Mouse (Mus musculus): Measurements from ENCODE around the gene Tnf. TPM values are rescaled to one million over a fixed set of nuclear protein-coding genes. Genes with fewer than 3 reads are reported as not detected.

Gene Tnf
- polyA plus RNA-seq, 1 experiment from 2014 or later = not detected

DNA sequence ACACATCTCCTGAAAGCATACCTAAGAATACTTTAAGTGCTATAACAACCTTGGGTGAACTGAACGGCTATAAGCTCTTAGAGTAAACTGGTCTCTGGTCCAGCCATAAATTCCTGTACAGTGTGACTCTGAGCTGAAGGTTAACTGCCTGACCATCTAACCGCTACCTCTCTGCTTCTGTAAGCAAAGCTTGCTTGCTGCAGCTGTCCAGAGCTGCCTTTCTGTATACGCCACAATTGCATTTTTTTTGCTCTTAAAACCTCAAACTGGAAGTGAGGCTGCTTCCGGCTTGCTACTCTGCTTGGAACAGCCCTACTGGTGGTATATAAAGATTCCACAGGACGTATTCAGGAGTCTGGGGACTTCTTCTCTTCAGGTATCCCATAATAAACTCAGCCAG lies 30.9 kb upstream of the Tnf start:
- 51% methylated on average over 5 of the region's 5 CpGs for whole genome bisulfite sequencing
- Histone ChIP-seq H3K4me1 (replicated peaks) (peaks cover 31% of the 10 kb centered on the region), H3K27me3 (replicated peaks) (no peaks in the 10 kb centered on the region), H3K4me3 (replicated peaks) (no peak overlapping the region), H3K9me3 (no peaks in the 10 kb centered on the region), H3K9ac (0 out of 2 replicates have a peak overlapping the region, but pooled peaks have one; percentile 5), H3K4me2 (replicated peaks) (0 out of 2 replicates have a peak overlapping the region, but pooled peaks have one; percentile 20), H3K27ac (peak overlapping the region; percentile 74; the same call in 1 of the 2 replicates), H3K36me3 (peaks cover 19% of the 10 kb centered on the region)
- no peak for ATAC-seq

DNA sequence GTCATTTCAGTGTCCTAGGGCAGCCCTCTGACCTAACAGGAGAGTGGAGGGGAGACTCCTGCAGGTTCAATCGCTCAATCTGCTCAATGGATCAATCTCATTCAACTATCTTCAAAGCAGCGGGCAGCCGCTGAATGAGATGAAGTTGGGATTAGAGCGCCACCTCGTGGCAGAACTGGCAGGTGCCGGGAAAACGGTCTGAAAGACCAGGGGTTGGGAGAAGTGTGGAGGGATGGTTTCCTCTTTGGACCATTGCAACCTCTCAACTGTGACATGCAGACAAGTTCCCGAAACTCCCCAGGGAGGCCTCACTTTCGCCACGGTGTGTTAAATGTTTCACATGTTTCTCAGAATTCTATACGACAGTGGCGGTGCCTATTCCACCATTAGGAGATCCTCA lies 30.2 kb upstream of the Tnf start:
- no peak for ATAC-seq
- peak overlapping the region; percentile 24; the same call in 1 of the 2 replicates for H3K4me2 ChIP-seq (replicated peaks)
- 0 out of 2 replicates have a peak overlapping the region, but pooled peaks have one; percentile 74 for H3K27ac ChIP-seq
- 14% methylated on average over 12 of the region's 12 CpGs for WGBS
- no peaks in the 10 kb centered on the region for H3K9me3 ChIP-seq
- no peak overlapping the region for H3K4me3 ChIP-seq (replicated peaks)
- H3K4me1 ChIP-seq (replicated peaks) = peaks cover 31% of the 10 kb centered on the region
- H3K9ac ChIP-seq = no peak overlapping the region
- peaks cover 19% of the 10 kb centered on the region for H3K36me3 ChIP-seq
- H3K27me3 ChIP-seq (replicated peaks) = no peaks in the 10 kb centered on the region

DNA sequence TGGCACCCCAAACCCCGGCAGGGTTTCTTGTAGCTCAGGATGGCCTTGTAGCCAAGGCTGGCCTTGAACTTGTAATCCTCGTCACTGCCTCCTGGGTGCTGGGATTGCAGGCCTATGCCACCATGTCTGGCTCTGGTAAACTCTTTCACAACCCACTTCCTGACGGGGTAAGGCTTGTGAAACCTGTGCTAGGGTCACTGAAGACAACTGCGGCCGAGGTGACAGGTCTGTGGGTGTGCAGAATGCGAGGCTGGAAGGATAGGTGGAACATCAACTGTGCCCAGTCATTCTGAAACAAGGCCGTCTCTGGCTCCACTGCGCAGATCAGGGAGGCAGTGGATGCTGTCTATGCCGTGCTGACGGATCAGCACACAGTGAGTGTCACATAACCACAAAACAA lies 29.2 kb upstream of the Tnf start:
- ATAC-seq = no peak

DNA sequence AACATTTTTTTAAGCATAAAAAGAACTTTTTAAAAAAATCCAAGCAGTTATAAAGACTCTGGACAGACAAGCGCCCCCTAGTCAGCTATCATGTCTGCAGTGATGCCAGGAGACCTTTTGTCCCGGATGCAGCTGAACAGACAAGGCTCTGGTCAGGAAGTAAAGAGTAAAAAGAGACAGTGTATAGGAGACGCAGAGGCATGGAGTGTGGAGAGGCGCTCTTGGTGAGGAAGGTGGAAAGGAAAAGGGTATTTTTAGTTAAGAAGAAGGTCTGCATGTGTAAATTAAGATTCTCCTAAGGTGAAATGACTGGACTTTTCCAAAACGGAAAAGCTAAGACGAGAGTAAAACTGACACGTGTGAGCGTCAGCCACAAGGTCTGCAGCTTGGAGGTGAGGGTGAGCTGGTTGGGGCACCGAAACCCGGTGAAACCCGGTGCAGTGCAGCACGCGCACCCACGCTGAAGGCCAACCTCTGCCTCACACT lies 24.8 kb upstream of the Tnf start:
- Histone ChIP-seq H3K36me3 (peaks cover 22% of the 10 kb centered on the region), H3K27me3 (replicated peaks) (no peaks in the 10 kb centered on the region), H3K4me1 (replicated peaks) (0 out of 2 replicates have a peak, but pooled peaks cover 5% of the 10 kb centered on the region), H3K4me2 (replicated peaks) (no peak overlapping the region), H3K4me3 (replicated peaks) (no peak overlapping the region), H3K9me3 (no peaks in the 10 kb centered on the region), H3K27ac (no peak overlapping the region), H3K9ac (no peak overlapping the region)
- ATAC-seq = no peak
- 78% methylated on average over 14 of the region's 14 CpGs for WGBS

More for the DNA sequence above, 29.2 kb upstream of the Tnf start:
- Histone ChIP-seq H3K27ac (no peak overlapping the region), H3K36me3 (peaks cover 19% of the 10 kb centered on the region), H3K27me3 (replicated peaks) (no peaks in the 10 kb centered on the region), H3K9me3 (no peaks in the 10 kb centered on the region), H3K4me1 (replicated peaks) (peaks cover 27% of the 10 kb centered on the region), H3K4me3 (replicated peaks) (no peak overlapping the region), H3K9ac (no peak overlapping the region), H3K4me2 (replicated peaks) (no peak overlapping the region)
- 92% methylated on average over 10 of the region's 10 CpGs for WGBS

- Histone ChIP-seq H3K9me3 (no peaks in the 10 kb centered on the region), H3K36me3 (peaks cover 15% of the 10 kb centered on the region), H3K4me3 (replicated peaks) (no peak overlapping the region), H3K4me1 (replicated peaks) (peaks cover 11% of the 10 kb centered on the region), H3K27ac (no peak overlapping the region), H3K4me2 (replicated peaks) (no peak overlapping the region), H3K9ac (no peak overlapping the region), H3K27me3 (replicated peaks) (no peaks in the 10 kb centered on the region)
- no peak for ATAC-seq
- WGBS = 93% methylated on average over 5 of the region's 5 CpGs
These were observed 23.6 kb upstream of the Tnf start for GRCm38 (mm10) chr17:35225456-35225855.

- Histone ChIP-seq H3K36me3 (peaks cover 18% of the 10 kb centered on the region), H3K27ac (no peak overlapping the region)
These were observed 22.8 kb upstream of the Tnf start for GRCm38 (mm10) chr17:35224641-35225040.

DNA sequence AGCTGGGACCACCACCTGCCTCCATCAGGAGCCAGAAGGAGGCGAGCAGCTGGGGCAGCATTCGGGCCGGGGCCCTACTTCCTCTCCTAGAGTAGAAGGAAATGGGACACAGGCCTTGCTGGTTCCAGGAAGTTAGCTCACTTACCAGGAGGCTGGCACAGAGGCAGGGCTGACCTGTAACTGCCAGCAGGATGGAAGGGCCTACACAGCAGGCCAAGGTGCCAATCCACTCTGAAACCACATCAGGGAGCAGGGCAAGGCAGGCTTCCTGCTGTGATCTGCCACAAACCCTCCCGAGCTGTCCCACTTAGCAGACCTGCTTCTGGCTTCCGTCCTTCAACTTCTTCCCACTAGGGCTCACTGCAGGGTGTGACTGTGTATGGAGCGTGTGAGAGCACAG lies 20.5 kb upstream of the Tnf start:
- H3K27ac ChIP-seq = no peak overlapping the region
- H3K4me2 ChIP-seq (replicated peaks) = no peak overlapping the region
- 49% methylated on average over 6 of the region's 6 CpGs for WGBS
- no peak overlapping the region for H3K4me3 ChIP-seq (replicated peaks)
- ATAC-seq = no peak
- H3K27me3 ChIP-seq (replicated peaks) = no peaks in the 10 kb centered on the region
- no peak overlapping the region for H3K9ac ChIP-seq
- H3K4me1 ChIP-seq (replicated peaks) = peaks cover 14% of the 10 kb centered on the region
- peaks cover 8% of the 10 kb centered on the region; the same call in 1 of the 2 replicates for H3K36me3 ChIP-seq
- no peaks in the 10 kb centered on the region for H3K9me3 ChIP-seq

More at GRCm38 (mm10) chr17:35224641-35225040, 22.8 kb upstream of the Tnf start:
- ATAC-seq = no peak
- Histone ChIP-seq H3K4me2 (replicated peaks) (no peak overlapping the region), H3K9me3 (no peaks in the 10 kb centered on the region), H3K27me3 (replicated peaks) (no peaks in the 10 kb centered on the region), H3K9ac (no peak overlapping the region), H3K4me3 (replicated peaks) (no peak overlapping the region), H3K4me1 (replicated peaks) (peaks cover 19% of the 10 kb centered on the region)
- 94% methylated on average over 4 of the region's 4 CpGs for WGBS

DNA sequence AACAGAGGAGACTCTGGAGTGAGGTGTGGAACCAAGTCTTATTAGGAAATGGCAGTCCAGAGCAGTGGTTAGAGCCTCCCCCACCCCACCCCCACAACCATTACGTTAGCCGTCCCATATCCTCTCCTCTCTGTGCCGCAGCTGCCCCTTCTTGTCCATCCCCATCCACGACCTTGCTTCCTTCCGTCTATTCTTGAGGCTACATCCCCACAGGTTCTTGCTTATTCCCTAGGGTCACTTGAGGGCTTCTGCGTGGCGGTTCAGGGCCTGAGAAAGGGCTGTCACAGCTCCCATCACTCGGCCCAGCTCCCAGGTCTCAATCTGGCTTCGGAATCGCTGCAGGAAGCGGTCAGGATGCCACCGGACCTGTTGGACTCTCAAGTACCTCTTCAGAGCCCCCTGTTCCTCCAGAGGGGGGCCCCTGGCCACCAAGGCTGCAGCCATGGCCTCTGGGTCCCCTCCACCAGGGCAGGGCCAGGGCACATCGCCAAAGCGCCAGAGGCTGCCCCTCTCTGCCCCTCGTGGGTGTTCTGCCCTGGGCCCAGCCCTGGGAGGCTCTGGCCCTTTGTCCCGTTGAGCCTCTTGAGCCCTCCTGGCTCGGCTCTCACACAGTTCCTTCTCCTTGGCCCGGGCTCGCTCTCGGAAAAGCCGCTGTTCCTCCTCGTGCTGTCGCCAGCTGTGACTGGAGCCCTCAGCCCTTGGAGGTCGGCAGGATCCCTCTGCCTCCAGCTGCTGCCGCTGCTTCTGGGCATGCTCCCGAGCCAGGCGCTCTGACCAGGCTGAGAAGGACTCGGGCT lies 18.5 kb upstream of the Tnf start, which contains the start of gene Gm16181:
Gm16181 (plus strand) TSS at position 679 of the 797 bp plus-strand sequence.
- Histone ChIP-seq H3K9ac (peak within 1 kb of the TSS; percentile 28; the same call in 1 of the 2 replicates), H3K36me3 (peaks cover 8% of the 10 kb centered on the region; the same call in 1 of the 2 replicates), H3K4me3 (replicated peaks) (no peak within 1 kb of the TSS), H3K4me1 (replicated peaks) (peaks cover 14% of the 10 kb centered on the region), H3K27ac (peak within 1 kb of the TSS; percentile 85), H3K4me2 (replicated peaks) (0 out of 2 replicates have a peak within 1 kb of the TSS, but pooled peaks have one; percentile 14), H3K9me3 (no peaks in the 10 kb centered on the region), H3K27me3 (replicated peaks) (no peaks in the 10 kb centered on the region)
- 57% methylated on average over 28 of the region's 28 CpGs for WGBS
- peak; percentile 60 for ATAC-seq

- H3K9me3 ChIP-seq = no peaks in the 10 kb centered on the region
- no peak overlapping the region for H3K9ac ChIP-seq
- no peak overlapping the region for H3K27ac ChIP-seq
- H3K4me2 ChIP-seq (replicated peaks) = no peak overlapping the region
- peaks cover 14% of the 10 kb centered on the region for H3K4me1 ChIP-seq (replicated peaks)
- 73% methylated on average over 6 of the region's 6 CpGs for WGBS
- no peaks in the 10 kb centered on the region for H3K27me3 ChIP-seq (replicated peaks)
- no peak overlapping the region for H3K4me3 ChIP-seq (replicated peaks)
- peaks cover 8% of the 10 kb centered on the region; the same call in 1 of the 2 replicates for H3K36me3 ChIP-seq
- no peak for ATAC-seq
These were observed 17.8 kb upstream of the Tnf start for GRCm38 (mm10) chr17:35219601-35220041.

DNA sequence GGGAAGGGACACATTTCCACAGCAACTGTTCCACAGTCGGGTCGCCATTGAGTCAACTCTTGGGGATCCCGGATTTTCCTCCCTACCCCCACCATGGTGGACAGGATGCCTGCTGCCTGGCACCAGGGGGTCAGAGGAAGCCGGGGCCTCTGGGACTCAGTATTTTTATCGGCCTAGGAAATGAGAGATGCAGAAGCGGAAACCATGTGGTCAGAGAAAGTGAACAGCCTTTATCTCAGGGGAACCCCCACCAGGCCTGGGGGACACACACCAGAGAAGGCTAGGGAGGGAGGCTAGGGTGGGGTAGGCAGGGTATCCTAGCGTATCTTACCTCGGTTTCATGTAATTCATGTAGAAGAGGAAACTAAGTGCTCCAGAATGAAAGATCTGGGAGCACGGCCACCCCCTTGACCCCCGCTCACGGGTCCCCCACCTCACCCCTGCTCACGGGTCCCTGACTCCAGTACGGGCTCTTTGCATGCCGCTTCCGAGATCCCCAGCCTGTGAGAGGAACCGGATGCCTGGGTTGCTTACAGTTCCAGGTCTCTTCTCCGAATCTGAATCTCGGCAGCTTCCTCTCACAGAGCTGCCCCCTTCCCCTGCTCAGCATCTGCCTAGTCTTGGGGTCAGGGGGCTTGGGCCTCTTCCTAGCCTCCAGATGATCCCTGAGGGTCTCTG lies 16.8 kb upstream of the Tnf start:
- Histone ChIP-seq H3K4me3 (replicated peaks) (no peak overlapping the region), H3K4me1 (replicated peaks) (peaks cover 14% of the 10 kb centered on the region), H3K27ac (no peak overlapping the region), H3K27me3 (replicated peaks) (no peaks in the 10 kb centered on the region), H3K9me3 (no peaks in the 10 kb centered on the region), H3K9ac (no peak overlapping the region), H3K4me2 (replicated peaks) (no peak overlapping the region), H3K36me3 (peaks cover 8% of the 10 kb centered on the region; the same call in 1 of the 2 replicates)
- WGBS = 76% methylated on average over 18 of the region's 18 CpGs
- no peak for ATAC-seq

GRCm38 (mm10) chr17:35213071-35213470 lies 11.3 kb upstream of the Tnf start:
- 83% methylated on average over 5 of the region's 5 CpGs for WGBS
- Histone ChIP-seq H3K9me3 (no peaks in the 10 kb centered on the region), H3K4me1 (replicated peaks) (no peaks in the 10 kb centered on the region), H3K27ac (no peak overlapping the region), H3K36me3 (no peaks in the 10 kb centered on the region), H3K4me2 (replicated peaks) (no peak overlapping the region), H3K4me3 (replicated peaks) (no peak overlapping the region), H3K9ac (no peak overlapping the region), H3K27me3 (replicated peaks) (no peaks in the 10 kb centered on the region)
- ATAC-seq = no peak

DNA sequence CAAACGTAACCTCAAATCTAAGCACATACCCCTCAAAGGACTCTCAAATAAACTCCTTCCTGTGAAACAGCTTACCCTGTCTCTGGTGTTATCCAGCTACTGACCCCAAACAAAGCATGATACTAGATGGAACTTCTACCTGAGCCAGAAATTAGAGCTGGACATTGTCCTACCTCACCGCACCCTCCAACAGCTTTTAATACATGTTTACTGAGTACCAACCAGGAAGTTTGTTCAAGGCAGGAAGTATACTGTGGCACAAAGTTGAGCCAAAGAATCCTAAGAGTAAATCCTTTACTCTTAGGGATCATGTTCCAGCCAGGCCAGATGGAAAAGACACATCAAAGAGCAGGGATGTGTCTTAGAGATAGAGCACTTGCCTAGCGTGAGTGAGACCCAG lies 8.8 kb upstream of the Tnf start:
- H3K9me3 ChIP-seq = no peaks in the 10 kb centered on the region
- no peak overlapping the region for H3K27ac ChIP-seq
- H3K4me3 ChIP-seq (replicated peaks) = no peak overlapping the region
- no peaks in the 10 kb centered on the region for H3K4me1 ChIP-seq (replicated peaks)
- ATAC-seq = no peak
- WGBS = 57% methylated on average over 3 of the region's 3 CpGs
- H3K9ac ChIP-seq = no peak overlapping the region
- H3K4me2 ChIP-seq (replicated peaks) = no peak overlapping the region
- H3K27me3 ChIP-seq (replicated peaks) = no peaks in the 10 kb centered on the region
- no peaks in the 10 kb centered on the region for H3K36me3 ChIP-seq

Data from intestine, embryonic 15.5 days (tissue).